Mouse (Mus musculus) MN1 (cell line): ENCODE measurements around the gene Cnpy4.
"Not testable (repeated sequence)": the region's sequence is repeated elsewhere in the genome, so short reads cannot be mapped to it uniquely, and the experiment has no call there.

ENCODE experiments used
- DNase-seq: peaks from one replicate; pipeline ENCODE4 v3.0.0-alpha.2; 2016; ENCODE audit warnings: low spot score

The Cnpy4 gene

GRCm38 (mm10) chr5:138202086-138202485 is 14.8 kb downstream of the Cnpy4 start:
- DNase-seq: no peak

GRCm38 (mm10) chr5:138207253-138207652 is 20.0 kb downstream of the Cnpy4 start:
- no peak for DNase-seq

- no peak for DNase-seq
These were observed 20.6 kb downstream of the Cnpy4 start for GRCm38 (mm10) chr5:138207873-138208272.

- not testable (repeated sequence) for DNase-seq
These were observed 29.3 kb downstream of the Cnpy4 start for GRCm38 (mm10) chr5:138216632-138217031.

- DNase-seq: no peak
These were observed 32.6 kb downstream of the Cnpy4 start for GRCm38 (mm10) chr5:138219864-138220263.

- peak; percentile 51 for DNase-seq
These were observed 34.8 kb downstream of the Cnpy4 start for GRCm38 (mm10) chr5:138222111-138222510.

- no peak for DNase-seq
These were observed 36.0 kb downstream of the Cnpy4 start for GRCm38 (mm10) chr5:138223287-138223686.

GRCm38 (mm10) chr5:138225700-138226099 is 38.4 kb downstream of the Cnpy4 start, which contains the start of gene Nxpe5:
Nxpe5 (plus strand) TSS chr5:138225898.
- no peak for DNase-seq

- DNase-seq: no peak
These were observed 39.2 kb downstream of the Cnpy4 start for GRCm38 (mm10) chr5:138226491-138226890.

- DNase-seq: no peak
These were observed 40.1 kb downstream of the Cnpy4 start for GRCm38 (mm10) chr5:138227367-138227766.

- no peak for DNase-seq
These were observed 40.7 kb downstream of the Cnpy4 start for GRCm38 (mm10) chr5:138228026-138228425.

GRCm38 (mm10) chr5:138229511-138229910 is 42.2 kb downstream of the Cnpy4 start:
- DNase-seq: no peak

GRCm38 (mm10) chr5:138233778-138234177 is 46.5 kb downstream of the Cnpy4 start:
- DNase-seq: no peak

- no peak for DNase-seq
These were observed 46.9 kb downstream of the Cnpy4 start for GRCm38 (mm10) chr5:138234224-138234623.

- no peak for DNase-seq
These were observed 54.2 kb downstream of the Cnpy4 start for GRCm38 (mm10) chr5:138241511-138241910.
